Mouse (Mus musculus): ENCODE measurements around the gene Pafah1b2. TPM values are rescaled to one million over a fixed set of nuclear protein-coding genes. Genes with fewer than 3 reads are reported as not detected.

Gene Pafah1b2
- polyA plus RNA-seq, 1 experiment from 2014 or later: 276 TPM

GRCm38 (mm10) chr9:45958023-45958670 is 54.3 kb downstream of the Pafah1b2 start:
- Histone ChIP-seq H3K36me3 (peaks cover 31% of the 10 kb centered on the region), H3K4me3 (no peak overlapping the region), H3K4me1 (peaks cover 27% of the 10 kb centered on the region), H3K9me3 (replicated peaks) (no peaks in the 10 kb centered on the region), H3K27me3 (ENCODE audit: low read depth, poor library complexity, severe bottlenecking) (no peaks in the 10 kb centered on the region), H3K27ac (replicated peaks) (no peak overlapping the region)
- DNase-seq (ENCODE audit: low spot score): no peak
- WGBS: 81% methylated on average over 7 of the region's 7 CpGs

- H3K27ac ChIP-seq (replicated peaks): peak within 1 kb of the TSS; percentile 93
- H3K9me3 ChIP-seq (replicated peaks): no peaks in the 10 kb centered on the region
- peaks cover 30% of the 10 kb centered on the region for H3K4me1 ChIP-seq
- DNase-seq (ENCODE audit: low spot score): peak; percentile 87
- whole genome bisulfite sequencing: under 1% methylated on average over 48 of the region's 48 CpGs
- peak within 1 kb of the TSS; percentile 92 for H3K4me3 ChIP-seq
- H3K36me3 ChIP-seq: peaks cover 28% of the 10 kb centered on the region
- no peaks in the 10 kb centered on the region for H3K27me3 ChIP-seq (ENCODE audit: low read depth, poor library complexity, severe bottlenecking)
Observed at GRCm38 (mm10) chr9:45955107-45955963, 57.2 kb downstream of the Pafah1b2 start, which contains the start of gene Sidt2. Gene Sidt2, minus strand, starts transcription at chr9:45955258.

DNA sequence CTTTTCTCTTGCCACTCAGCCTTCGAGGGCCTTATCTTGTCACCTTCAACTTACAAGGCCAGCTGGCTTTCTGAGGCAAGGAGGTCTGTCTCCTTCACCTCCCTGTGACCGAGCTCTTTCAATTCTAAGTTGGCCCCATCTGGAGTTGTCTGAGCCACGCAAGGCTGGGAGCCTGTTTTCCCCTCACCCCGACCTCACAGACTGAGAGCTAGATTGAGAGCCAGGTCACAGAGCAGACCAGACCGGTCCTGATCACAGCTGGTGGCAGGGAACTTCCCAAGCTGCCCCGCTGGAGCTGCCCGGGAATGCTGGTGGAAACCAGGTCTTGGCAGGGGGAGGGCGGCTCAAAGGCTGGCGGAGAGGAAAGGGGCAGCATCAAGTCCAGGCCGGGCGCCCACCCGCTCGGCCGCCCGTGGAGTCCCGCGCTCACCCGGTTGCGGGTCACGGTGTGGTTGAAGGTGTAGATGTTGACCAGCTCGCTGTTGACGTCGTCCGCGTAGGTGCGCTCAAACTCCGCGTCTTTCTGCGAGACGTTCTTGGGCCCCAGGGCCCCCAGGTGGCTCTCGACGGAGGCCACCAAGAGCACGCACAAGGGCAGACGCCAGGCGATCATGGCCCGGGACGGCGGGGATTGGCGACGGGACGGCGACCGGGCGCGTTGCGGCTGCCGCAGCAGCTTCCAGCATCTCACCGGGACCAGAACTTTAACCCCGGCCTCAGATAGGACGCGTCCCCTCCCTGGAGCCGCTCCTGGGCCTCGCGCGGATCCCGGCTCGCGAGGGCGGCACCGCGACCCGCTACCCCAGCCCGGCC is 58.0 kb downstream of the Pafah1b2 start:
- H3K36me3 ChIP-seq: peaks cover 31% of the 10 kb centered on the region
- H3K4me3 ChIP-seq: peak overlapping the region; percentile 92
- no peaks in the 10 kb centered on the region for H3K9me3 ChIP-seq (replicated peaks)
- under 1% methylated on average over 63 of the region's 63 CpGs for WGBS
- peaks cover 30% of the 10 kb centered on the region for H3K4me1 ChIP-seq
- peak overlapping the region; percentile 93 for H3K27ac ChIP-seq (replicated peaks)
- H3K27me3 ChIP-seq (ENCODE audit: low read depth, poor library complexity, severe bottlenecking): no peaks in the 10 kb centered on the region
- peak; percentile 57 for DNase-seq (ENCODE audit: low spot score)

DNA sequence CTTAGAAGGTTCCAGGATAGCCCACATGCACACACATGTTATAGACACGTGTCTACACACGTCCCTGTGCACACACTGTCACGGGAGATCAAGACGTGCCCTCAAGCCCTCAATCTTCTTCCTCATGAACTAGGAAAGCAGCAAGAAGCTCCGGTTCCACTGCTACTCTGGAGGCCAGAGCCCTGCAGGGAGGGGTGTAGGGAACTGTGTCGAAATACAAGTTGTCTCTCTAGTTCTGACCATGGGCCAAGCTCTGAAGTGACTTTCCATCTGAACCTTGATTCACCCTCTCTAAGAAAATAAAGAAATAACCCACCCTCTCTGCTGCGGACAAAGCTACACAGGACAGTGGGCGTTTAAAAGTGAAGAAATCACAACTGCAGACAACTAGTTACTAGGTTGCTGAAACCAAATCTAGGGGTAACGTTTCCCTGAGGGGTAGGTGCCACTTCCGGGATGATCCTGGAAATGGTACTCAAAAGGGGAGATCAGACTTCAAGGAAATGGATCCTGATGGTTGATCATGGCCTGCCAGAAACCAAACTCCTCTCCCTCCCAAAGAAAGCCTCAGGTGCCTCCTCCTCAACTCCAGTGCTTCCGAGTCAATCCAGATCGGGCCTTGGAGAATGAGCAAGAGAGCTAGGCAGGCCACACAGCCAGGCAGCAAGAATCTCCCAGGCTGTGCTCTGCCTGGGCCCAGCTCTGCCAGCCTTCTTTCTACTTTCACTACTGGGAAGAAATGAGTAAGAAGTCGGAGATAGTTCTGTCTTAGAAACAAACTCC is 58.8 kb downstream of the Pafah1b2 start:
- peaks cover 38% of the 10 kb centered on the region for H3K36me3 ChIP-seq
- no peaks in the 10 kb centered on the region for H3K9me3 ChIP-seq (replicated peaks)
- H3K4me1 ChIP-seq: peaks cover 30% of the 10 kb centered on the region
- WGBS: 70% methylated on average over 13 of the region's 13 CpGs
- peak overlapping the region; percentile 92 for H3K4me3 ChIP-seq
- DNase-seq (ENCODE audit: low spot score): no peak
- 0 out of 2 replicates have a peak overlapping the region, but pooled peaks have one; percentile 46 for H3K27ac ChIP-seq (replicated peaks)
- H3K27me3 ChIP-seq (ENCODE audit: low read depth, poor library complexity, severe bottlenecking): no peaks in the 10 kb centered on the region

GRCm38 (mm10) chr9:45952890-45953289 is 59.6 kb downstream of the Pafah1b2 start:
- H3K27me3 ChIP-seq (ENCODE audit: low read depth, poor library complexity, severe bottlenecking): no peaks in the 10 kb centered on the region
- peaks cover 30% of the 10 kb centered on the region for H3K4me1 ChIP-seq
- peak overlapping the region; percentile 92; the same call in 1 of the 2 replicates for H3K4me3 ChIP-seq
- peaks cover 47% of the 10 kb centered on the region for H3K36me3 ChIP-seq
- no peak for DNase-seq (ENCODE audit: low spot score)
- H3K9me3 ChIP-seq (replicated peaks): no peaks in the 10 kb centered on the region
- 84% methylated on average over 7 of the region's 7 CpGs for WGBS
- H3K27ac ChIP-seq (replicated peaks): no peak overlapping the region

DNA sequence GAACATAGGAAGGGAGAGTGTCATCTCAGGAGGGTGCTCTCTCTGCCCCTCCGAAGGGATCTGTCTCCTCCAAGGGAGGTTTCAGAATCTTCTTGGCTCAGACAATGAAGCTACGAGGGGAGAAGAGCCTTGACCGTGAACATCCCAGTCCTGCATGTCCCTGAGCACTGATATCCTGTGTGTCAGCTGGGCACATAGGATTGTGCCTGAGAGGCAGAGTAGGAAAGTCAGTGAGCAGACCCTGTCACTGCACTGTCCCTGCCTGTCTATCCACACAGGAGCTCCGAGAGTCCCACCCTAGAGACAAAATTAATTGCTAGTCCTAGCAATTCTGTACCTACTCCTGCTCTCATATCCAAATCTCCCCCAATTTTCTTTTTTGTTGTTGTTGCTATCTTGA is 60.4 kb downstream of the Pafah1b2 start:
- no peak overlapping the region for H3K27ac ChIP-seq (replicated peaks)
- WGBS: 89% methylated on average over 4 of the region's 4 CpGs
- H3K9me3 ChIP-seq (replicated peaks): no peaks in the 10 kb centered on the region
- DNase-seq (ENCODE audit: low spot score): no peak
- H3K36me3 ChIP-seq: peaks cover 54% of the 10 kb centered on the region
- H3K4me3 ChIP-seq: no peak overlapping the region
- H3K4me1 ChIP-seq: peaks cover 30% of the 10 kb centered on the region
- no peaks in the 10 kb centered on the region for H3K27me3 ChIP-seq (ENCODE audit: low read depth, poor library complexity, severe bottlenecking)

DNA sequence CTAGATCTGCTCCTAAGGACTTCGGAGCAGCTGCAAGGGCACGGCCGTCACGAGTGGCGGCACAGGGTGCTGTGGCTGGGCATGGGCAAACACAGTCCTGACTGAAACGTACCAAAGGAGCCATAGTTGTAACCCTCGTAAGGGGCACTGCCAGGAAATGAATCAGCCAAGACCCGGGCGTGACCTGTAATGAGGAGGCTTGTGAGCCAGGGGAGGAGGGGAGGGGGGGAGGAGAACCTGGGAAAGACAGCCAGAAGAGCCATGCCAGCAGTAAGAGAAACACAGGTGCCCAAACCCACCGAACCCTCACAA is 65.7 kb downstream of the Pafah1b2 start:
- Histone ChIP-seq H3K36me3 (peaks cover 97% of the 10 kb centered on the region), H3K27me3 (ENCODE audit: low read depth, poor library complexity, severe bottlenecking) (no peaks in the 10 kb centered on the region), H3K9me3 (replicated peaks) (no peaks in the 10 kb centered on the region), H3K4me3 (no peak overlapping the region), H3K27ac (replicated peaks) (no peak overlapping the region), H3K4me1 (no peaks in the 10 kb centered on the region; the same call in 1 of the 2 replicates)
- WGBS: 90% methylated on average over 10 of the region's 10 CpGs
- DNase-seq (ENCODE audit: low spot score): no peak

- H3K27me3 ChIP-seq (ENCODE audit: low read depth, poor library complexity, severe bottlenecking): no peaks in the 10 kb centered on the region
- H3K4me1 ChIP-seq: no peaks in the 10 kb centered on the region; the same call in 1 of the 2 replicates
- H3K27ac ChIP-seq (replicated peaks): no peak overlapping the region
- DNase-seq (ENCODE audit: low spot score): no peak
- 84% methylated on average over 16 of the region's 16 CpGs for WGBS
- no peak overlapping the region for H3K4me3 ChIP-seq
- H3K9me3 ChIP-seq (replicated peaks): no peaks in the 10 kb centered on the region
- peaks cover 97% of the 10 kb centered on the region for H3K36me3 ChIP-seq
Observed at GRCm38 (mm10) chr9:45946182-45946871, 66.2 kb downstream of the Pafah1b2 start.

- H3K27me3 ChIP-seq (ENCODE audit: low read depth, poor library complexity, severe bottlenecking): no peaks in the 10 kb centered on the region
- peaks cover 98% of the 10 kb centered on the region for H3K36me3 ChIP-seq
- WGBS: 94% methylated on average over 13 of the region's 13 CpGs
- no peak overlapping the region for H3K4me3 ChIP-seq
- no peak overlapping the region for H3K27ac ChIP-seq (replicated peaks)
- no peak for DNase-seq (ENCODE audit: low spot score)
- no peaks in the 10 kb centered on the region; the same call in 1 of the 2 replicates for H3K4me1 ChIP-seq
- H3K9me3 ChIP-seq (replicated peaks): no peaks in the 10 kb centered on the region
Observed at GRCm38 (mm10) chr9:45945721-45946120, 66.8 kb downstream of the Pafah1b2 start.

GRCm38 (mm10) chr9:45944506-45945400 is 67.7 kb downstream of the Pafah1b2 start:
- H3K9me3 ChIP-seq (replicated peaks): no peaks in the 10 kb centered on the region
- no peaks in the 10 kb centered on the region; the same call in 1 of the 2 replicates for H3K4me1 ChIP-seq
- H3K27me3 ChIP-seq (ENCODE audit: low read depth, poor library complexity, severe bottlenecking): no peaks in the 10 kb centered on the region
- no peak overlapping the region for H3K27ac ChIP-seq (replicated peaks)
- H3K4me3 ChIP-seq: no peak overlapping the region
- DNase-seq (ENCODE audit: low spot score): no peak
- WGBS: 89% methylated on average over 13 of the region's 13 CpGs
- peaks cover 91% of the 10 kb centered on the region for H3K36me3 ChIP-seq

Measured in midbrain, embryonic 10.5 days (tissue).